Mouse (Mus musculus) thymus, adult 2 months (tissue): ENCODE measurements around the gene Dicer1.

ENCODE experiments used
- CTCF ChIP-seq: fragments of 200-500 bp; IDR thresholded peaks from 2 replicates; pipeline ENCODE4 v1.5.1; 2012; ENCODE audit warnings: mild to moderate bottlenecking, control low read depth, low read length, moderate library complexity, borderline replicate concordance; ENCODE audit not compliant: control insufficient read depth, poor library complexity, insufficient read depth; ENCODE audit errors: extremely low read depth
- POLR2A ChIP-seq: fragments of 200-500 bp; IDR thresholded peaks from 2 replicates; pipeline ENCODE4 v1.6.1; 2012; ENCODE audit warnings: mild to moderate bottlenecking, low read length, control low read depth, moderate library complexity; ENCODE audit not compliant: control insufficient read depth, poor library complexity, insufficient read depth; ENCODE audit errors: extremely low read depth

GRCm38 (mm10) chr12:104722056-104722455 is 29.7 kb downstream of the Dicer1 start:
- TF ChIP-seq CTCF (no peak), POLR2A (no peak)
